Mouse (Mus musculus) testis, postnatal 14 days (tissue): ENCODE measurements around the gene Dexi.
A peak's percentile ranks its signal among the peaks of the same experiment; 100 is the strongest.

ENCODE experiments used
- DNase-seq: peaks from one replicate; pipeline ENCODE4 v3.0.0; 2021; ENCODE audit warnings: low spot score

Dexi gene

GRCm38 (mm10) chr16:10540763-10541597, 1.9 kb downstream of the Dexi start:
- no peak for DNase-seq

- no peak for DNase-seq
Measured at GRCm38 (mm10) chr16:10536961-10537360, 5.9 kb downstream of the Dexi start.

DNA sequence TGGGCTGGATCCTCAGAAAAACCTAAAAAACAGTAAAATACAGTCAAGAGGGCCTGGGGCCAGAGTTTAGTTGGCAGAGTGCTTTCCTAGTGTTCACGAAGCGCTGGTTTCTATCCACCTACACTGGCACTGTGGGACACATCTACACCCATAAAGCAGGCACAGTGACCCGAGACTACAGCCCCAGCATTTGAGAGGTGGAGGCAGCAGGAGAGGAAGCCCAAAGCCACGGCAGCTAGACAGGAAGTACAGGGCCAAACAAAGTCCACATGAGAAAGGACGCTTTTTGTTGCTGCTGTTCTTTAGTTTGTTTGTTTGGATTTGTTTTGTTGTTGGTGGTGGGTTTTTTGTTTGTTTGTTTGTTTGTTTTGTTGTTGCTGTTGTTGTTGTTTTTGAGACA, 6.5 kb downstream of the Dexi start:
- no peak for DNase-seq

GRCm38 (mm10) chr16:10534567-10534966, 8.3 kb downstream of the Dexi start:
- no peak for DNase-seq

- no peak for DNase-seq
Measured at GRCm38 (mm10) chr16:10533781-10534180, 9.1 kb downstream of the Dexi start.

DNA sequence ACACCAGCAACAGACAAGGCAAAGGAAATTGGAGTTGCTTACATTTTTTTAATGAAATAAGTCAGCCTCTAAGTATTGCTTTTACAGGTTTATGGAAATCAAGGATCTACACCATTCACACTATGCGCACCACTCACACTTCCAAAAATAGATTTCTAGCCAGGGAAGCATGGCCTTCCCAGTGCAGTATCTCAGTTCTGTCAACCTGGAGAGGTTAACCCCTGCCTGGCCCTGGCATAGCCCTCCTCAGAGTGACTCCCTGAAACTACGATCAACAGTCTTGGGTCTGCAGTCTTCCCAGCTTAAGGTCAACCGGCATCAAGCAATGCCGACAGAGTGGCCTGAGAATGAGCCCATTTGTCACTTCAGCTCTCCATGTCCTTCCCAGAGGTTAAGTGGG, 12.7 kb downstream of the Dexi start:
- no peak for DNase-seq

DNA sequence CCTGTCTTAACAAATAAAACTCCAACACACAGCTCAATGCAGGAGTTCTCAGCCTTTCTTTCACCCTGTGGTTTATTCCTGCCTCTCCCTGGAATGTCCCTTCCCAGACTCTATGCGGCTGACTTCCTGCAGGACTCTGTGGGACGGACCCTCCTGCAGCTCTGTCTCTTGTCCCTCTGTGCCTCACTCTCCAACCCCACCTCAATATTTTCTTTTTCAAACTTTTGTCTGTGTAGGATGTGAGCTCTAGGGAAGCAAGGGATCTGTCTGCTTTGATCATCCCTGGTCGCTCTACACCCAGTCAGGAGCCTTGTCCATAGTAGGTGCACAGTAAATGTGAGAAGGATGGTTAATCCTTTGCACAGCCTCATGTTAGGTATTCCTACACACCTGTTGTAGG, 14.5 kb downstream of the Dexi start:
- DNase-seq = no peak

DNA sequence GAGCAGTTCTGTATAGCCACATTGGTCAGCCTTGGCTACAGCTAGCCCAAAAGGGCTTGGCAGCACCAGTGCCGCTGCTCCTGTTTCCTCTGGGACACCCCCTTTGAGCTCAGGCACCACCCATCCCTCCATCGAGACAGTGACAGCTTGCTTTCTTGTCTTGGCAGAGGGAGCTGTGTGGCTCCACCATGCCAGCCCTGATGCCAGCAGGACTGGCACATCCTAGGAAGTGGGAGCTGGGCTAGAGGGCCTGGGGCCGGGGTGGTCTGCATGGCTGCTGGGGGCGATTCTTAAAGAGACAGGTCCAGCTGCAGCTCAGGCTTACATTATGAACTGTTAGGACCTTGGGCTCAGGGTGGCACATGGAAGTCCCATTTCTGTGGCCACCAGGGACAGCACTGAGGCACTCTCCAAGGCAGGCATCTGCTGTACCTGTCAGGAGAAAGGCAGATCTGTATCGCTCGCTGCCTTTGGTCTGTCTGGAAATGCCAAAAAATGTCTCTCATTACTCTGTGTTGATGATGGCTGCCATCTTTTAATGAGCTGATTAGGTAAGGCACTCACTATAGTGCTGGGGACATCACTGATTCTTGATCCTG, 15.7 kb downstream of the Dexi start:
- no peak for DNase-seq

DNA sequence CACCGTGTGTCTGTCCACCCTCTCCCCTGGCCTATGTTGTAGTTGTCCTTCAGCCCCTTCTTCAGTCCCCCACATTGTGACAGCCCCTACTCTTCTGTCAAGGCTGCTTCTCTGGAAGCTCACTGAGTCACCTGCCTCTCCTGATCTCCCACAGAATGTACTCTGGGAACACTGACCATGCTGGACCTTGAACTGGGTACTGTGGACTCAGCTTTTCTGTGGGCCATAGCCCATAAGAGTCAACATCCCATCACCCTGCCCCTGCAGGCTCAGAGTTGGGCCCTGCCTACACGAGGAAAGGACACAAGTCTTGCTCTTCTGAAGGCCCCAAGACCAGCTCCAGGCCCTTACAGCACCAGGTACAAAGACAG, 17.3 kb downstream of the Dexi start:
- no peak for DNase-seq

- no peak for DNase-seq
Measured at GRCm38 (mm10) chr16:10524866-10525609, 17.8 kb downstream of the Dexi start.

GRCm38 (mm10) chr16:10523650-10524049, 19.2 kb downstream of the Dexi start:
- no peak for DNase-seq

DNA sequence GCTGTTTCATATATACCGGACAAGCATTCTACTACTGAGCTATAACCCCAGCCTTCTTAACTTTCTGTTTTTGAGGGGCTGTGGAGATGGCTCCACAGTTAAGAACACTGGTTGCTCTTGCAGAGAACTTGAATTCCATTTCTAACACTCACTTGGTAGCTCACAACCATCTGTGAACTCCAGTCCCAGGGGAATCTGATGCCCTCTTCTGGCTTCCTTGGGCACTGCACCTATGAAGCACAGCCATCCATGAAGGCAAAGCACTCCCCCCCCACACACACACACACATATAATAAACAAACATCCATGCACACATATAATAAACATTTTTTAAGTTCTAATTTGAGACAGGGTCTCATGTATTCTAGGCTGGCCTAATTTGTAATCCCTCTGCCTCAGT, 20.0 kb downstream of the Dexi start:
- no peak for DNase-seq

- peak; percentile 56 for DNase-seq
Measured at GRCm38 (mm10) chr16:10520908-10521614, 21.8 kb downstream of the Dexi start.

GRCm38 (mm10) chr16:10518030-10518429, 24.8 kb downstream of the Dexi start:
- no peak for DNase-seq

- no peak for DNase-seq
Measured at GRCm38 (mm10) chr16:10515953-10516572, 26.8 kb downstream of the Dexi start.

DNA sequence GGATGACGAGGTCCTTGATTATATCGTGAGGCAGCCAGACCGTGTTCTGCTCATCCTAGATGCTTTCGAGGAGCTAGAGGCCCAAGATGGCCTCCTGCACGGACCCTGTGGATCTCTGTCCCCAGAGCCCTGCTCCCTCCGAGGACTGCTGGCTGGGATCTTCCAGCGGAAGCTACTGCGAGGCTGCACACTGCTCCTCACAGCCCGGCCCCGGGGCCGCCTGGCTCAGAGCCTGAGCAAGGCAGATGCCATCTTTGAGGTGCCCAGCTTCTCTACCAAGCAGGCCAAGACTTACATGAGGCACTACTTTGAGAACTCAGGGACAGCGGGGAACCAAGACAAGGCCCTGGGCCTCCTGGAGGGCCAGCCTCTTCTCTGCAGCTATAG, 31.7 kb downstream of the Dexi start:
- DNase-seq = no peak

DNA sequence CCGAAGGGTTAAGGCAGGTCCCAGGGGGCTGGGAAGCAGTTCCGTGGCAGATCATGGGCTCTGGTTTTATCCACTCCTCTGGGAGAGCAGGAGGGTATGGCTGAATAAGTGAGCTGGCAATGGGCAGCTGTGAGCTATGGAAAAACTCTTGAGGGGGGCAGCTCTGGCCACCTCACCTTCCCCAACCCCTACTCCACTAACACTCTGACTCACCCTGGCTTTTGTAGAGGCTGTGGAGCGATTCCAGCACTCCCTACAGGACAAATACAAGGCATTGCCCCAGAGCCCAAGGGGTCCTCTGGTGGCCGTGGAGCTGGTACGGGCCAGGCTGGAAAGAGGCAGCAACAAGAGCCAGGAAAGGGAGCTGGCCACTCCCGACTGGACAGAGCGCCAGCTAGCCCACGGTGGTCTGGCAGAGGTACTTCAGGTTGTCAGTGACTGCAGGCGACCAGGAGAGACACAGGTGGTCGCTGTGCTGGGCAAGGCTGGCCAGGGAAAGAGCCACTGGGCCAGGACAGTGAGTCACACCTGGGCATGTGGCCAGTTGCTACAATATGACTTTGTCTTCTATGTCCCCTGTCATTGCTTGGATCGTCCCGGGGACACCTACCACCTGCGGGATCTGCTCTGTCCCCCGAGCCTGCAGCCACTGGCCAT, 32.2 kb downstream of the Dexi start:
- DNase-seq = no peak

- no peak for DNase-seq
Measured at GRCm38 (mm10) chr16:10508691-10509090, 34.2 kb downstream of the Dexi start.

GRCm38 (mm10) chr16:10507445-10507844, 35.4 kb downstream of the Dexi start:
- no peak for DNase-seq

DNA sequence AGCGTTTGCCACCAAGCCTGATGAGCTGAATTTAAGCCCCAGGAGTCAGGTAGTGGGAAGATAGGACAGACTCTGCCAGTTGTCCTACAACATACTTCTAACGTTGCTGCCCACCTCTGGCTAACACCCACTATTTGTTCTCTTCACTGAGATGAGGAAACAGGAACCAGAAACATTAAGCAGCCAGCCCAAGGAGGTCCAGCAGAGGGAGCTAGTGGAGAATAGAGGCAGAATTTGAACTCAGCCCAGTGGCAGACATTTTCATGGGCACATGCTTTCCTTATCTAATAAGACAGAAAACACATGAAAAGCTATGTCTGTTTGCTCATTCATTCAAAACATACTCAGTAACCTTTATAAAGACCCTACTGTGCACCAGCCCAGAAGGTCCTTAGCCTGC, 39.8 kb downstream of the Dexi start:
- DNase-seq = no peak

DNA sequence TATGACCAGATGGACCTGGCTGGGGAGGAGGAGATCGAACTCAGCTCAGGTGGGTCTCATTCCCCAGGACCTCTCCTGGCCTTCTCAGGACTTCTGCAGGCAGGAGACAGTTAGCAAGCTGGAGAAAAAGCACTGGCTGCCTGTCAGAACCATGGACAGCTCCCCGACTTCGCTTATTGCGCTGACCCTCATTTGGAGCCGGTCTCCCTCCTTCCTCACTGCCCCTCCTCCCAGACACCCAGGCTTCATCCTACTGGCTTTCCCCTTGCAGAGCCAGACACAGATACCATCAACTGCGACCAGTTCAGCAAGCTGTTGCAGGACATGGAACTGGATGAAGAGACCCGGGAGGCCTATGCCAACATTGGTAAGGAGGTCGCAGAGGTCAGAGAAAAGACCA, 41.0 kb downstream of the Dexi start:
- DNase-seq = peak; percentile 29

GRCm38 (mm10) chr16:10499122-10499521, 43.7 kb downstream of the Dexi start:
- DNase-seq = no peak
